1 mouse cellular context compared by ENCODE assay signal in the genomic region with DNA sequence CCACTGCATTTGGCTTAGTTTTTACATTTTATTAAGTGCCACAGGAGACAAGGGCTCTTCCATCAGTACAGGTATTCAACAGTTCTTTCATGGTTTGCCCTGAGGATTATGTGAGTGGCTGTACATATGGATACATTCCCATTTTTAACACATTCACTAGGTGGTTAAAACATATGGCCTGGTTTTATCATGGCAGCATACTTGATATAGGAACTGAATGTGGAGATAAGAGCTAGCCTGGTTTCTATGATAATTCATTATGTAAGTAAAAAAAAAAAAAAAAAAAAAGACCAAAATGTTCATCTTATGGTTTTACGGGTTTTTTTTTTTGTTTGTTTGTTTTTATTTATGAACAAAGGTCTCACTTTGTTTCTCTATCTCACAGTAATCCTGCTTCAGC.
TF ChIP-seq lines count a peak whose summit lies in the region.

No protein-coding gene starts in this region.

TF ChIP-seq in MEL, 35 proteins besides CTCF, POLR2A, EP300 and RAD21 (continued from another document):
- TF ChIP-seq USF2 (IDR thresholded peaks at IDR 0.05; ENCODE audit: borderline replicate concordance in 1 of 2, insufficient read depth in 1 of 2, low read depth in 1 of 2, low read length in 2 of 2) (no peak), UBTF (IDR thresholded peaks at IDR 0.05; ENCODE audit: borderline replicate concordance, insufficient read depth, low read depth, low read length) (no peak), GABPA (IDR thresholded peaks at IDR 0.05; ENCODE audit: low read depth, low read length) (no peak), RCOR1 (IDR thresholded peaks at IDR 0.05; ENCODE audit: low read depth, low read length) (peak; percentile 24; the same call in 1 of the 2 replicates), CHD2 (IDR thresholded peaks at IDR 0.05; ENCODE audit: low read length) (no peak), TAL1 (IDR thresholded peaks at IDR 0.05; ENCODE audit: low read length) (no peak), BHLHE40 (IDR thresholded peaks at IDR 0.05; ENCODE audit: borderline replicate concordance, low read depth, low read length) (no peak), ZC3H11A (IDR thresholded peaks at IDR 0.05; ENCODE audit: low read depth, low read length) (no peak), SIN3A (IDR thresholded peaks at IDR 0.05; ENCODE audit: low read length) (0 out of 2 replicates have a peak, but pooled peaks have one; percentile 41), MAFK (IDR thresholded peaks at IDR 0.05; ENCODE audit: borderline replicate concordance, low read depth, low read length) (no peak), MEF2A (IDR thresholded peaks at IDR 0.05; ENCODE audit: extremely low read depth, insufficient replicate concordance, low read depth, low read length, poor library complexity, severe bottlenecking) (no peak), ZKSCAN1 (IDR thresholded peaks at IDR 0.05; ENCODE audit: low read depth, low read length) (peak; percentile 46; the same call in 1 of the 2 replicates), NELFE (IDR thresholded peaks at IDR 0.05; ENCODE audit: low read depth, low read length) (no peak), ZMIZ1 (IDR thresholded peaks at IDR 0.05; ENCODE audit: low read depth, low read length) (no peak), MYC (IDR thresholded peaks at IDR 0.05; ENCODE audit: low read depth, low read length) (no peak), KAT2A (conservative IDR thresholded peaks at IDR 0.05; ENCODE audit: low read depth, low read length) (no peak), HCFC1 (IDR thresholded peaks at IDR 0.05; ENCODE audit: low read depth, low read length) (no peak), POLR2AphosphoS5 (IDR thresholded peaks at IDR 0.05; ENCODE audit: borderline replicate concordance, low read depth, low read length) (no peak), NRF1 (IDR thresholded peaks at IDR 0.05; ENCODE audit: insufficient read depth, low read depth, low read length, poor library complexity, severe bottlenecking) (no peak), USF1 (IDR thresholded peaks at IDR 0.05; ENCODE audit: low read depth, low read length) (no peak), E2F4 (IDR thresholded peaks at IDR 0.05; ENCODE audit: borderline replicate concordance, low read depth, low read length) (no peak), JUND (IDR thresholded peaks at IDR 0.05; ENCODE audit: low read depth, low read length) (no peak), CHD1 (IDR thresholded peaks at IDR 0.05; ENCODE audit: low read depth, low read length) (no peak), TBP (IDR thresholded peaks at IDR 0.05; ENCODE audit: low read depth, low read length) (no peak), MAX (IDR thresholded peaks at IDR 0.05; ENCODE audit: low read length) (no peak)
